Mouse (Mus musculus): ENCODE results near the gene Podn.

DNA sequence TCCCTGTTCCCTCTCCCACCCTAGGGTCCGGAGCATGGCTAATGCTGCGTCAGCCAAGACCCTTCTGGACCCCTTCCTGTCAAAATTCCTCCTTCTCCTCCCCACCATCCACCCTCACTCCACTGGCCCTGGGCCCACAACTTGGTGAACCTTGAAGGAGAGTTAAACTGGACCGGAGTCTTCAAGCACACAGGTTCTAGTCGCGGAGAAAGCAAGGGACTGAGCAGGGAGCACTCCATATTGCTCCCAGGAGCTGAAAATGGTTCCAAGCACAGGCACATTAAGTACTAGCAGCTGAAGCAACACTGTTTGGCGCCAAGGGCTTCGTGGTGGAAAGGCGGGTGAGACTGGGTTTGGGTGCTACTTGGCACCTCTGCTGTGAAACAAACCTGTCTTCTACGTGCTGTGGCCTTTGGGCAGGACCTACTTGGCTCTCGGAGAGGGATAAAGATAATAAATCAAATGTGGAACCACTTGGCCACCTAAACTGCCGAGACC is 63.8 kb downstream of the Podn start:
- TF ChIP-seq CTCF (IDR thresholded peaks at IDR 0.05; ENCODE audit: extremely low read depth, insufficient read length, insufficient replicate concordance, low read depth, low read length) (no peak), POLR2A (IDR thresholded peaks at IDR 0.05; ENCODE audit: low read depth, low read length) (no peak)
